8 mouse cellular contexts compared by ENCODE assay signal in the genomic region with DNA sequence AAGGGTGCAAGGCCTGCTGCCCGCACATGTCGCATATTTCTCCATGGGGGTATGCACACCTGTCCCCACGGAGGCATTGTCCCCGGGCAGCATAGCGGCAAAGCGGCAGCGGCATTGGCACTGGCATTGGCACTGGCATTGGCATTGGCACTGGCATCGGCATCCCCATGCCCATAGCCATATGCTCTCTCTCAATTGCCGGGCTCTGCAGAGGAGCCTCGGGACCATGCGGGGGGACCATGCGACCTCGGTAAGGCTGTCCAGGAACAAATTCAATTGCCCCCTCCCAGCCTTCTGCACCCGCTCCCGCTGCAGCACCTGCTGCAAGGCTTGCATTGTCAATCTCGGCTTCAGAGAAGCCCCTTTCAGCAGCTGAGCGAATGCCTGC. TPM values are rescaled to one million over a fixed set of nuclear protein-coding genes. Genes with fewer than 3 reads are reported as not detected.
DNase-seq lines count a peak whose midpoint lies in the region; ATAC-seq lines count a peak whose summit lies in the region.

No protein-coding gene starts in this region.

- H3K9ac ChIP-seq in heart, embryonic 14.5 days (ENCODE audit: low read length): peak overlapping the region; percentile 80
- peak overlapping the region; percentile 80 for H3K9ac ChIP-seq in hindbrain, embryonic 11.5 days (ENCODE audit: low read depth, low read length)

- peaks cover 20% of the 10 kb centered on the region for H3K9me3 ChIP-seq in heart, embryonic 14.5 days (ENCODE audit: control insufficient read depth, low read length)
- no peaks in the 10 kb centered on the region for H3K9me3 ChIP-seq in hindbrain, embryonic 11.5 days (ENCODE audit: control insufficient read depth, low read length)
- H3K9me3 ChIP-seq in midbrain, embryonic 10.5 days (replicated peaks): peaks cover 18% of the 10 kb centered on the region

- H3K4me1 ChIP-seq in heart, embryonic 14.5 days (ENCODE audit: control insufficient read depth in 2 of 2, insufficient read depth in 2 of 2, low read length in 2 of 2): no peaks in the 10 kb centered on the region; a peak in 1 of 4 replicates
- no peaks in the 10 kb centered on the region for H3K4me1 ChIP-seq in brown adipose tissue, adult 24 weeks (ENCODE audit: control insufficient read depth, insufficient read depth, insufficient read length, low read length)
- no peaks in the 10 kb centered on the region for H3K4me1 ChIP-seq in hindbrain, embryonic 11.5 days (replicated peaks; ENCODE audit: control insufficient read depth, insufficient read depth, low read length)
- peaks cover 14% of the 10 kb centered on the region for H3K4me1 ChIP-seq in midbrain, embryonic 10.5 days

- no peak overlapping the region for H3K27ac ChIP-seq in heart, embryonic 14.5 days (replicated peaks in 1 of 2; ENCODE audit: control insufficient read depth in 1 of 2, insufficient read depth in 1 of 2, low read depth in 2 of 2, low read length in 2 of 2)
- no peak overlapping the region for H3K27ac ChIP-seq in brown adipose tissue, adult 24 weeks (replicated peaks; ENCODE audit: low read depth, low read length)
- peak overlapping the region; percentile 95 for H3K27ac ChIP-seq in hindbrain, embryonic 11.5 days (ENCODE audit: low read depth, low read length)
- H3K27ac ChIP-seq in midbrain, embryonic 10.5 days (replicated peaks): peak overlapping the region; percentile 97

- H3K4me3 ChIP-seq in heart, embryonic 14.5 days (ENCODE audit: control insufficient read depth in 1 of 2, insufficient read depth in 1 of 2, low read depth in 1 of 2, low read length in 2 of 2): peak overlapping the region; percentile 68 to 76
- H3K4me3 ChIP-seq in brown adipose tissue, adult 24 weeks (ENCODE audit: insufficient read depth, low read depth, low read length): peak overlapping the region; percentile 81
- H3K4me3 ChIP-seq in hindbrain, embryonic 11.5 days (ENCODE audit: low read depth, low read length): peak overlapping the region; percentile 69
- peak overlapping the region; percentile 80 for H3K4me3 ChIP-seq in midbrain, embryonic 10.5 days

- DNase-seq in heart, postnatal 36 days: no peak
- DNase-seq in hindbrain, embryonic 11.5 days (ENCODE audit: low spot score): no peak
- no peak for DNase-seq in midbrain, embryonic 10.5 days (ENCODE audit: low spot score)
- no peak for DNase-seq in yolk sac, embryonic 10.5 days (ENCODE audit: low spot score)
- DNase-seq in layer of hippocampus, adult 9-11 months: no peak
- no peak for DNase-seq in gastrocnemius, postnatal 25 days

- peaks cover 10% of the 10 kb centered on the region; the same call in 1 of the 2 replicates for H3K27me3 ChIP-seq in heart, embryonic 14.5 days (ENCODE audit: control insufficient read depth, insufficient read depth, low read length)
- no peaks in the 10 kb centered on the region for H3K27me3 ChIP-seq in hindbrain, embryonic 11.5 days (ENCODE audit: control insufficient read depth, insufficient read depth, low read length)
- H3K27me3 ChIP-seq in midbrain, embryonic 10.5 days (ENCODE audit: low read depth, poor library complexity, severe bottlenecking): no peaks in the 10 kb centered on the region

- WGBS in heart, embryonic 14.5 days: 63% methylated on average over 17 of the region's 17 CpGs
- 53% methylated on average over 17 of the region's 17 CpGs for WGBS in hindbrain, embryonic 11.5 days
- 55% methylated on average over 17 of the region's 17 CpGs for WGBS in midbrain, embryonic 10.5 days

- no peak for ATAC-seq in heart, embryonic 14.5 days (ENCODE audit: insufficient number of reproducible peaks, insufficient read depth, low FRiP score, low read depth)
- no peak for ATAC-seq in hindbrain, embryonic 11.5 days (ENCODE audit: low FRiP score)

- intact Hi-C loops in heart, postnatal 36 days (cut with DNase I): no loop called here

- H3K4me2 ChIP-seq in heart, embryonic 14.5 days (ENCODE audit: low read length): peak overlapping the region; percentile 71
- peak overlapping the region; percentile 58 for H3K4me2 ChIP-seq in hindbrain, embryonic 11.5 days (replicated peaks; ENCODE audit: low read depth, low read length)

- H3K36me3 ChIP-seq in heart, embryonic 14.5 days (ENCODE audit: control insufficient read depth, insufficient read depth, low read length): no peaks in the 10 kb centered on the region
- no peaks in the 10 kb centered on the region for H3K36me3 ChIP-seq in hindbrain, embryonic 11.5 days (ENCODE audit: control insufficient read depth, insufficient read depth, low read length)
- no peaks in the 10 kb centered on the region for H3K36me3 ChIP-seq in midbrain, embryonic 10.5 days

RNA-seq across cellular contexts. Expression of a gene that starts 0.8 kb away (rescaled TPM):
- polyA plus RNA-seq in heart, embryonic 14.5 days (2014; fragmentation: Nextera tagmentation; extraction: Ambion mirVana): 1.7 and 2.6 TPM in 2 replicates
- under 1 TPM; 0.14 to 0.33 TPM for total RNA-seq in heart, postnatal 36 days (2021)
- not detected in 2 replicates for polyA plus RNA-seq in brown adipose tissue, adult 24 weeks (2012; ENCODE audit: insufficient read depth, insufficient read length, missing spikeins)
- 16.6 and 17.5 TPM in 2 replicates for polyA plus RNA-seq in hindbrain, embryonic 11.5 days (2014; fragmentation: Nextera tagmentation; extraction: Ambion mirVana)
- 18.4 and 21.2 TPM in 2 replicates for polyA plus RNA-seq in midbrain, embryonic 10.5 days (2016; fragmentation: Nextera tagmentation; extraction: Ambion mirVana)
- under 1 TPM; 0.29 to 0.31 TPM for total RNA-seq in gastrocnemius, postnatal 25 days (2021)

RNA-seq across cellular contexts. Expression of a gene that starts 42.3 kb away (rescaled TPM):
- 0.20 and 0.66 TPM in 2 replicates for polyA plus RNA-seq in heart, embryonic 14.5 days (2014; fragmentation: Nextera tagmentation; extraction: Ambion mirVana)
- total RNA-seq in heart, postnatal 36 days (2021): not detected
- not detected in 2 replicates for polyA plus RNA-seq in brown adipose tissue, adult 24 weeks (2012; ENCODE audit: insufficient read depth, insufficient read length, missing spikeins)
- polyA plus RNA-seq in hindbrain, embryonic 11.5 days (2014; fragmentation: Nextera tagmentation; extraction: Ambion mirVana): 9.5 and 11.3 TPM in 2 replicates
- 8.6 and 14.0 TPM in 2 replicates for polyA plus RNA-seq in midbrain, embryonic 10.5 days (2016; fragmentation: Nextera tagmentation; extraction: Ambion mirVana)
- total RNA-seq in gastrocnemius, postnatal 25 days (2021): not detected

RNA-seq across cellular contexts. Expression of a gene that starts 45.2 kb away (rescaled TPM):
- polyA plus RNA-seq in heart, embryonic 14.5 days (2014; fragmentation: Nextera tagmentation; extraction: Ambion mirVana): 6.5 and 8.8 TPM in 2 replicates
- under 1 TPM; 0.86 to 0.92 TPM for total RNA-seq in heart, postnatal 36 days (2021)
- not detected in 2 replicates for polyA plus RNA-seq in brown adipose tissue, adult 24 weeks (2012; ENCODE audit: insufficient read depth, insufficient read length, missing spikeins)
- polyA plus RNA-seq in hindbrain, embryonic 11.5 days (2014; fragmentation: Nextera tagmentation; extraction: Ambion mirVana): 70.1 and 74.3 TPM in 2 replicates
- 105 and 117 TPM in 2 replicates for polyA plus RNA-seq in midbrain, embryonic 10.5 days (2016; fragmentation: Nextera tagmentation; extraction: Ambion mirVana)
- under 1 TPM; 0.70 to 1.00 TPM for total RNA-seq in gastrocnemius, postnatal 25 days (2021)

Comparison
In these comparisons a context has a peak if more than half of its experiments do, and no peak if none do; other contexts are left out.
1. H3K27ac ChIP-seq: peak in hindbrain, embryonic 11.5 days (single experiment) and midbrain, embryonic 10.5 days (single experiment); none in heart, embryonic 14.5 days (0 of 2) and brown adipose tissue, adult 24 weeks (single experiment).
2. Peak in every context shown above with its lines, with median percentiles within 50 percentile points of each other: H3K4me3 ChIP-seq.